Mouse (Mus musculus) lung, postnatal 14 days (tissue): ENCODE measurements around the gene Zfhx3.
"Not testable (repeated sequence)": the region's sequence is repeated elsewhere in the genome, so short reads cannot be mapped to it uniquely, and the experiment has no call there.

ENCODE experiments used
- DNase-seq: peaks from one replicate; pipeline ENCODE4 v3.0.0; 2021

Gene Zfhx3

GRCm38 (mm10) chr8:107941922-107942694 lies at the start of gene Zfhx3:
TSS of gene Zfhx3 (plus strand) at chr8:107942644.
- DNase-seq = no peak

GRCm38 (mm10) chr8:107918984-107919383 lies 23.5 kb upstream of the Zfhx3 start:
- no peak for DNase-seq

- DNase-seq = no peak
These were observed 16.3 kb upstream of the Zfhx3 start for GRCm38 (mm10) chr8:107926149-107926548.

- DNase-seq = no peak
These were observed 5.7 kb upstream of the Zfhx3 start for GRCm38 (mm10) chr8:107936725-107937124.

GRCm38 (mm10) chr8:107938231-107938630 lies 4.2 kb upstream of the Zfhx3 start:
- DNase-seq = not testable (repeated sequence)

GRCm38 (mm10) chr8:107940181-107940580 lies 2.3 kb upstream of the Zfhx3 start:
- no peak for DNase-seq

- no peak for DNase-seq
These were observed 487 bp downstream of the Zfhx3 start for GRCm38 (mm10) chr8:107942752-107943510.

GRCm38 (mm10) chr8:107943550-107944348 lies 1.3 kb downstream of the Zfhx3 start:
- no peak for DNase-seq

- no peak for DNase-seq
These were observed 2.5 kb downstream of the Zfhx3 start for GRCm38 (mm10) chr8:107944676-107945600.

GRCm38 (mm10) chr8:107946888-107947287 lies 4.4 kb downstream of the Zfhx3 start:
- DNase-seq = no peak

GRCm38 (mm10) chr8:107955887-107956286 lies 13.4 kb downstream of the Zfhx3 start:
- DNase-seq = no peak

GRCm38 (mm10) chr8:107957566-107957965 lies 15.1 kb downstream of the Zfhx3 start:
- no peak for DNase-seq

GRCm38 (mm10) chr8:107960466-107960865 lies 18.0 kb downstream of the Zfhx3 start:
- DNase-seq = no peak

GRCm38 (mm10) chr8:107960878-107961277 lies 18.4 kb downstream of the Zfhx3 start:
- DNase-seq = no peak

GRCm38 (mm10) chr8:107972198-107972597 lies 29.8 kb downstream of the Zfhx3 start:
- DNase-seq = no peak

- no peak for DNase-seq
These were observed 32.0 kb downstream of the Zfhx3 start for GRCm38 (mm10) chr8:107974451-107974850.

- no peak for DNase-seq
These were observed 35.8 kb downstream of the Zfhx3 start for GRCm38 (mm10) chr8:107978247-107978646.

GRCm38 (mm10) chr8:107980618-107981017 lies 38.2 kb downstream of the Zfhx3 start:
- DNase-seq = no peak

- DNase-seq = no peak
These were observed 44.2 kb downstream of the Zfhx3 start for GRCm38 (mm10) chr8:107986629-107987028.

GRCm38 (mm10) chr8:107998874-107999273 lies 56.4 kb downstream of the Zfhx3 start:
- DNase-seq = no peak

- DNase-seq = no peak
These were observed 69.1 kb downstream of the Zfhx3 start for GRCm38 (mm10) chr8:108011516-108011915.

- DNase-seq = no peak
These were observed 75.3 kb downstream of the Zfhx3 start for GRCm38 (mm10) chr8:108017727-108018126.
